Mouse (Mus musculus) myocyte (in vitro differentiated cells): ENCODE measurements around the gene Pmf1.

ENCODE experiments used
- CEBPB ChIP-seq: IDR thresholded peaks from 2 replicates; pipeline ENCODE4 v1.6.1; 2011; ENCODE audit warnings: mild to moderate bottlenecking, moderate library complexity; ENCODE audit not compliant: poor library complexity, insufficient read depth, severe bottlenecking
- E2F4 ChIP-seq: IDR thresholded peaks from one replicate; pipeline ENCODE4 v1.6.1; 2011; ENCODE audit warnings: mild to moderate bottlenecking, control low read depth, moderate library complexity; ENCODE audit not compliant: insufficient read depth
- MAX ChIP-seq: IDR thresholded peaks from one replicate; pipeline ENCODE4 v1.6.1; 2011; ENCODE audit warnings: low read depth, mild to moderate bottlenecking, control low read depth
- MYOD1 ChIP-seq, 3 experiments: IDR thresholded peaks; one replicate each; pipeline ENCODE4 v1.6.1; 2011; ENCODE audit warnings: control low read depth in 2 of 3, low read depth in 2 of 3, mild to moderate bottlenecking in 2 of 3, moderate library complexity in 1 of 3; ENCODE audit not compliant: insufficient read length in 2 of 3, control insufficient read depth in 1 of 3
- POLR2A ChIP-seq: IDR thresholded peaks from one replicate; pipeline ENCODE4 v1.6.1; 2011; ENCODE audit warnings: low read depth, mild to moderate bottlenecking, control low read depth, moderate library complexity; ENCODE audit not compliant: insufficient read length
- POLR2AphosphoS2 ChIP-seq: IDR thresholded peaks from one replicate; pipeline ENCODE4 v1.6.1; 2011; ENCODE audit warnings: low read depth, control low read depth; ENCODE audit not compliant: insufficient read length
- REST ChIP-seq: IDR thresholded peaks from one replicate; pipeline ENCODE4 v1.6.1; 2011; ENCODE audit warnings: mild to moderate bottlenecking, control low read depth, moderate library complexity; ENCODE audit not compliant: insufficient read depth, insufficient read length
- TCF12 ChIP-seq: IDR thresholded peaks from one replicate; pipeline ENCODE4 v1.6.1; 2011; ENCODE audit warnings: mild to moderate bottlenecking, control low read depth; ENCODE audit not compliant: poor library complexity, insufficient read depth, severe bottlenecking
- TCF3 ChIP-seq: IDR thresholded peaks from one replicate; pipeline ENCODE4 v1.6.1; 2011; ENCODE audit warnings: low read depth, control low read depth; ENCODE audit not compliant: insufficient read length
- USF1 ChIP-seq: IDR thresholded peaks from one replicate; pipeline ENCODE4 v1.6.1; 2011; ENCODE audit warnings: low read depth, mild to moderate bottlenecking, control low read depth, moderate library complexity

- TF ChIP-seq POLR2A (no peak), MAX (no peak), MYOD1 (IDR thresholded peaks at IDR 0.05; ENCODE audit: control insufficient read depth in 1 of 3, insufficient read length in 2 of 3, low read depth in 2 of 3) (no peak), TCF12 (no peak), E2F4 (no peak), USF1 (no peak), POLR2AphosphoS2 (no peak), REST (no peak), TCF3 (no peak), CEBPB (no peak)
Observed at GRCm38 (mm10) chr3:88350732-88351131, 59.4 kb downstream of the Pmf1 start.
